Mouse (Mus musculus) cerebellum, adult 8-10 months (tissue): Measurements from ENCODE around the gene Khdrbs1.
"Not testable (repeated sequence)": the region's sequence is repeated elsewhere in the genome, so short reads cannot be mapped to it uniquely, and the experiment has no call there.

ENCODE experiments used
- DNase-seq: peaks from one replicate; pipeline ENCODE4 v3.0.0; 2022

The Khdrbs1 gene

DNA sequence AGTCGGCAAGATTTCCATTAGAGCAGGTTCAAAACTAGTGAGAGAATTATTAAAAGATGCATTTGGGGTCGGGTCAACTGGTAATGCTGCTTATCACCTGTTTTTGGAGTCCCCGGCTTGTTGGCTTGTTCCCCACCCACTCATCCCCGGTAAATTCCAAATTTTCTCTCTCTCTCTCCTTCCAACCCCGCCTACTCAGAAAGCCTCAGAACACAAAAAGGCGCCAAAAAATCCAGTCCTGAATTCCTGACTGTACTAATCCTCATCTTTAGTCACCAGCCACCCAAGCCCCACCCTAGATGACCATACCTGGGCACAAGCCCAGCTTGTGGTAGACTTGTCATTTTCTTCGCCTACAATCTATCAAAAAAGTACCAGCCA is 897 bp upstream of the Khdrbs1 start:
- DNase-seq, result no peak

DNA sequence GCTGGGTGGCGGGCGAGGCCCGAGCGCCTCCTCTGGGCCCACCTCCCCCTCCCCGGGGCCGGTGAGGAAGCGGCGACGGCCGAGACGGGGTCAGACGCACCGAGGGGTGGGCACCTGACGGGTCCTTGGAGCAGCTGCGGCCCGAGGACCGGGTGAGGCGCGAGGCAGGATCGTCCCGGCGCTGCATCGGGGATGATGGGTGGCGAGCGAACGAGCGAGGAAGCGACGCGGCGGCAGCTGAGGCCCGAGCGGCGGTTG is 200 bp downstream of the Khdrbs1 start:
- no peak for DNase-seq

DNA sequence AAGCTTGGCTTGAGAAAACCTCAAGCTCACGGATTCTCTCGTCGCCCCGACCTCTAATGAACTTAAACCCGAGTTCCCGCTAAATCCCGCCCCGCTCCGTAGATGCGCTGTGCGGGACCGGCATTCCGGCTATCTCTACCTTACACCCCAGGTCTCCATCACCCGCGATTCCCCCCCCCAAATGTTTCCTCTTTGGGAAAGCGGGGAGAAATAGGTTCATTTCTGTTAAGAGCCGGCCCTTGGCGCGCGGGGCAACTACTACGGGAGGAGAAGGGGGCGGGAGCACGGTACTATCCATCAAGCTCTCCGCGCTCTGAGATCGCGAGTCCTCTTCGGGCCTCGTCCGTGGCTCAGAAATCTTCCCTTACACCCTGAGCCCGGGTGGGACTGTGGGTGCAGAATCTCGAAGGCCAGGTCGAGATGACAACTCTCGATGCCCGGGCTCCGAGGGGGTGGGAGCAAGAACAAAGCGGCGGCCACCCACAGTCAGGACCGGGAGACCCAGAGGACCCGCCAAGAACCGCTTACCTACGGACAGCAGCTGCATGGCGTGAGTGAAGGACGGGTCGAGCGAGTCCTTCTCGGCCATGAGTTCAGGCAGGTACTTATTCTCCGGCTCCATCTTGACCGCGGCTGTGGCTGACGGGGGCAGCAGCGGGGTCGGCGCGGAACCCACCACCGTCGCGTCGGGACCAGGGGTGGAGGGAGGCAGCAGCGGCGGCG is 691 bp downstream of the Khdrbs1 start:
- no peak for DNase-seq

DNA sequence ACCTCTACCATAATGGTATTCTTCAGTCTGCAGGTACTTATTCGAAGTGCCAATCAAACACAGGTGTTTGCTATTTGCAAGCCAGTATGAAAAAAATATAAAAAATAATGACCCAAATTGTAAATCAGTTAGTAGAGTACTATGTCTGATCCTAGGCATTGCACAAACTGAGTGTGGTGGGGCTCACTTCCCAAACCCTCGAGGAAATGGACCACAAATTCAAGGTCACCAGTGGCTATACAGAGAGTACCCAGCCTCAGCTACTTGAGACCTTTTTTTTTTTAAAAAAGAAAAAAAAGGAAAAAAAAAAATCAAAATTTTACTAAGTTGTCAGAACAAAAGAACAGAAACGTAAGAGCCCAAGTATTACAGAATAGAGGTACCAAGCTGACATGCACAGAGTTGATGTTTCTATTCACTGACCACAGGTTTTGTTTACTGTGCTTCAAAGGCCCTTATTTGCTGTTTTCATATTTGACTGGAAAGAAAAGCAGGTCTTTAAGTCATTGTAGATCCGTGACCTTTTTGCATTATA is 2.9 kb downstream of the Khdrbs1 start:
- no peak for DNase-seq

DNA sequence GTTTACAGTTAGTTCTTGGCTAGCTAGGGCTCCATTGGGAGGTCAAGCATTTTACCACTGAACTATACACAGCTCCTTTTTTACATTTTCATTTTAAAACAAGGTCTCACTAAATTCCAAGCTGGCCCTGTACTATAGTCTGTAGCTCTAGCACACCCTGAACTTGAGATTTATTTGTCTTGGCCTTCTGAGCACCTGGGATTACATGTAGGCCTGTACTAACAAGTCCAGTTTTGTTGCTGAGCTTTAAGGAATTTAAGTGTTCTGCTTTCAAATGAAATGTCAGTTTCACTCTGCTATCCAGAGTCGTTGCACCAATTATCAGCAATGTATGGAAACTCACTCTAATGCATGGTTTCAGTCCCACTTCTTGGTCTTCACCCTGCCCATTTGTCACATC is 5.9 kb downstream of the Khdrbs1 start:
- DNase-seq, result no peak

DNA sequence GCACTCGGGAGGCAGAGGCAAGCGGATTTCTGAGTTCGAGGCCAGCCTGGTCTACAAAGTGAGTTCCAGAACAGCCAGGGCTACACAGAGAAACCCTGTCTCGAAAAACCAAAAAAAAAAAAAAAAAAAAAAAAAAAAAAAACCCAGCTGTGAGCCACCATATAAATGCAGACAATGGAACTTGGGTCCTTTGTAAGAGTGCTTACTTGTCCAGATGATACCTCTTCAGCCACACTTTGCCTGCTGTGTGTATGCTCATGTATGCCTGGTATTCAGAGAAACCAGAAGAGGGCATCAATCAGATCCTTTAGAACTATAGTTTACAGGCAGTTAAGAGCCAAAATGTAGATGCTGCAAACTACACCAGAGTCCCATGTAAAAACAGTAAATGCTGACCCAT is 6.6 kb downstream of the Khdrbs1 start:
- not testable (repeated sequence) for DNase-seq

DNA sequence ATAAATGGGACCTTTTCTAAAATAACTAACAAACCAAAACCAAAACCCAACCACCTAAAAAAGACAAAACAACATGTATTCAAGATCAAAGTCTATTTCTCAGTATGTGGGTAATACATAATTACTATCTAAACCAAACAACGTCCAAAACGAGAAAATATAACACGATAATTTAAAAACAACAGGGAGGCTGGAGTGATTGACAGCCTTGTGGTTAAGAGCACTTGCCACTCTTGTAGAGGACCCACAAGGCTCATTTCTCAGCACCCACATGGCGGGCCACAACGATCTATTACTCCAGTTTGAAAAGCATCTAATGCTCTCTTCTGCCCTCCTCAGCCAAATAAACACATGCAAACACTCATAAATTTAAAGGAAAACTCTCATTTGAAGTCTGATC is 10.7 kb downstream of the Khdrbs1 start:
- no peak for DNase-seq

DNA sequence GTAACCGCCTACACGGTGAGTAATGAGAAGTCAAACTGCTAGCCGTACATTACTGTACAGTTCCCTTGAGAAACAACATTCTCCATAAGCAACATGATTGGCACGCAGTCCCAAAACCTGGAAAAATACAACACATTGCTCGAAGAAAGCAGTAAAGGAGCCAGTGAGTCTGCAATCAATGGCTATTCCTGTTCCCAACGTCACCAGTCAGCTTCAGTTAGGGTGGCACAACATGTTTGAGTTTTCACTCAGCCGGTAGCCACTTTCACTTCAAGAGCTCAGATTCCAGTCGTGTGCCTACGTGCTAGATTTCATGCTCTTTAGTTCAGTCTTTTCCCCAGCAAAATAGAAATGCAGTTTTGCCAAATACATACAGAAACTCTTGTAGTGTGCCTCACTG is 25.8 kb downstream of the Khdrbs1 start:
- no peak for DNase-seq

DNA sequence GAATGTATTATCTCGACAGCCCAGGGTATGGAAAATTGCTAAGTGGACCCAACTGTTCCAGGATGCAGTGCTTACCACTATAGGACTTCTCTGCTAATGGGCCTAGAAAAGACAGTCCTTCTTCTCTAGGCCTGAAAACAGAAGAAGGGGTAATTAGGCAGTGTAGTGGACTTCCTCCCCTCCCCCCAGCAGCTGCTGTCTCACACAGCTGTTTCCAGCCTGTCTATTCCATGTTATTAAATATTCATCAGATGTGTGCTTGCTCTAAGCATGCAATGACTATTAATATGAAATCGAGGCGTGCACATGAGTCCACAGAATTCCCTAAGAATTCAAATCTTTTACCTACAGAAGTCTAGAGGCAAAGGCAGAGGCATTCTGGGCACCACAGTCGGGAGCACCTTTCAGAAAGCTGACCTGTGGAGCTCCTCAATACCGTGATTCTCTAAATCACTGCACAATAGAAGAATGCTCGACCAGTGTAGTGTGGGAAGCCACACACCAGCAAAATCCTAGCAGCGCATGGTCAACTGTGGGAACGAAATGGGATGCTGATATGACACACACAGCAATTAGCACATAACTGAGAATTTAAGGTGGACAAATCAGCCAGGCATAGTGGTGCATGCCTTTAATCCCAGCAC is 32.5 kb downstream of the Khdrbs1 start:
- DNase-seq, result no peak

DNA sequence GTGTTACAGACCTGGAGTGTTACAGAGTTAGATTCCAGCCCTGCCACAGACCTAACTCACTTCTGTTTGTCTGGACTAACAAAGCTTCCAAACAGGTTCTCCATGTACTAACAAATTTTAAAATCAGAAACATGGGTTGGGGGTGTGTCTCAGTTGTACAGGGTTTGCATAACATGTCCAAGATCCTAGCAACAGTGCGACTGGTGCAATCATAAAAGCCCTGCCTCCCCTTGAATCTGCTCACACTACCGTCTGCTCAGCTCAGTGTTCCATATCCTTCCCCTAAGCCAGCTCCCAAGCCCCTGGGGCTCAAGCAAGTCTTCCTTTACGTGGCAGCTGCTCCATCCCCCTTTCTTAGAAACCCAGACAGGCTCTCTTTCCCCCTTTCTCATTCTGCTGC is 35.4 kb downstream of the Khdrbs1 start:
- no peak for DNase-seq

DNA sequence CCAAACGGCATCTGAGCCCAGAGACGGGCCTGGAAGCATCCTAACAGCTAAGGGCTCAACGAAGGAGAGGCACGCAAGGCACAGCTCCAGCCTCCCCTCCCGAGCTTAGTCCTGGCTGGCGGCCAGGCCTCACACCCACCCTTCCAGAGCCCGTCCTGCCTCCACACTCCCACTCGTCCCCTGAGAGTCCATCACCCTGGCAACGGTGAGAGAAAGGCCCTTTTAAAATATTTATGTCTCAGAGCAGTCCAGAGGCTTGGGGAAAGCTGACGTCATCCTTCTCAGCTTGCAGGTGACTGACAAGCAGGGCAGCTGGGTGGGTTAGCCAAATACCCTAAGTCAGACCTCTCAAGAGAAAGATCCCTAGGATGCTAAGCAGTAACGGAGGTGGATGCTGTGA is 39.6 kb downstream of the Khdrbs1 start:
- DNase-seq, result no peak

DNA sequence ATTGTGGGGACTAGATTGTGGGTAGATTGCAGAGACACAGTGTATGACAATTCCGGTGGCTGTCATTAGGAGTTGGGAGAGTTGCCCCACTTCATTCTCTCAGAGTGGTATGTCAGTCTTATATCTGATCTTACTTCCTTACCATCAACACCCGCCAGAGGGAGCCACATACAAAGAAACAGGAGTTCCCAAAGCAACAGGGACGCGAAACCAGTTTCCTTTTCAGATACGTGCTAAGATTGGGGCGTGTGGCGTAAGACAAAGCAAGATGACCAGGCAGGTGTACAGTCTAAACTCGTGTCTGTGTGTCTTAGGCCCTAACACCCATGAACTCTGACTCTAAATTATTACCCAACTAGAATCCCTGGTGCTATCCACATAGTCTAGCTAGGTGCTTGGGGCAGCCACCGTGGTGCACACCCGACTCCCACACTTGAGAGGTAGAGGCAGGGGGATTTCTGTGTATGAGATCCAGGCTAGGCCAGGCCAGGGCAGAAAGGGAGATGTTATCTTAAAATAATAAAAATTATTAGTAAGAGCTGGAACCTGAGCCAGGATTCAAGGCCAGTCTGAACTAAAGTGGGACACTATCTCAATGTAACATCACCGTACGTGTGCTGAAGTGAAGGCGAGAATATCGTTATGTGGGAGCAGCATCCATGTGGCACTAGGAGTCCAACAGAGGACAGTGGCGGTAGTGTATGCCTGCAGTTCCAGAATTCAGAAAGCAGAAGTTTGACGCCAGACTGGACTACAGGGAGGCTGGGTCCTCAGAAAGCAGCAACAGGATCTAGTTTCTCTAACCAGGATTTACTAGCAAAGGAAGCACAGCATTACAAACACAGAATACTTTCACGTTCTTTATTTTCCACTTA is 40.4 kb downstream of the Khdrbs1 start:
- peak; percentile 80 for DNase-seq

DNA sequence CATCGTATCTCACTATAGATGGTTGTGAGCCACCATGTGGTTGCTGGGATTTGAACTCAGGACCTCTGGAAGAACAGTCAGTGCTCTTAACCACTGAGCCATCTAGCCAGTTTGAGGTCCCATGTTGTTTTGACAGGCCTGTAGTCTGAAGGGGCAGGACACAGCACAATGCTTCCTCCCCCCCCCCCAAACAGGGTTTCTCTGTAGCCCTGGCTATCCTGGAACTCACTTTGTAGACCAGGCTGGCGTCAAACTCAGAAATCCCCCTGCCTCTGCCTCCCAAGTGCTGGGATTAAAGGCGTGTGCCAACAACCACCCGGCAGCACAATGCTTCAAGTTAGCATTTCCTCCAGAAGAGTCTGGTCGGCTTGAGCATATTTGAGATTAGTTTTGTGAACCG is 41.4 kb downstream of the Khdrbs1 start:
- DNase-seq, result not testable (repeated sequence)

DNA sequence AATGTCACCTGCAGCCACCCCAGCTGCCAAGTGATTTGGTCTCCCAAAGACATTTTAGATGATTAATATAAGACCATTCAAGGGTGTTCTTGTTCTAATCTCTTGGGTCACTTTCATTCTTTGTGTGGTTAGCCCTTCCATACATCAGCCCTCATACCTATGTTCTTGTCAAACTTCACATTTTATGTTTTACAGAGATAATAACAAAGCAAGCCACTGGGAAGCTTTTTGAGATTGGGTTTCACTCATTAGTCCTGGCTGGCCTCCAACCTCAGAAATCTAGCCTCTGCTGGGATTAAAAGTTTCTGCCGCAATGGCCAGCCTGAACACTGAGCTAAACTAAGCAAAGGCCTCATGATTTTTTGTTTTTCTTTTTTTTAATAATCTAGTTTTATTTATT is 41.9 kb downstream of the Khdrbs1 start:
- no peak for DNase-seq

DNA sequence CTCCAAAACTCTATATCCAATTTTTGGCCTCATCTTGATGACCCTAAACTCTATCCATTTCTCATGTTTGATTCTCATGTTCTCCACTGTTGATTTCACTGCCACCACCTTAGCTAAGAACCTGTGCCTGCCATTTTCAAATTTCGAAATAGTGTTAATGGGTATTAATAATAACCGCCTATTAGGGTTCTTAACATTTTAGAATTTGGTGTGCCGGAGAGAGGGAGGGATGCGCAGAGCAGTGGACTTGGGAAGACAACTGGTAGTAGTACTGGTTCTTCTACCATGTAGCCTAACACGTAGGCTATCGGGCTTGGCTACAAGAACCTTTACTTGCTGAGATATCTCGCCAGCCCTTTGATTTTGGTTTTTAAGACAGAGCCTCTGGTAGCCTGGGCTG is 44.9 kb downstream of the Khdrbs1 start:
- DNase-seq, result no peak

DNA sequence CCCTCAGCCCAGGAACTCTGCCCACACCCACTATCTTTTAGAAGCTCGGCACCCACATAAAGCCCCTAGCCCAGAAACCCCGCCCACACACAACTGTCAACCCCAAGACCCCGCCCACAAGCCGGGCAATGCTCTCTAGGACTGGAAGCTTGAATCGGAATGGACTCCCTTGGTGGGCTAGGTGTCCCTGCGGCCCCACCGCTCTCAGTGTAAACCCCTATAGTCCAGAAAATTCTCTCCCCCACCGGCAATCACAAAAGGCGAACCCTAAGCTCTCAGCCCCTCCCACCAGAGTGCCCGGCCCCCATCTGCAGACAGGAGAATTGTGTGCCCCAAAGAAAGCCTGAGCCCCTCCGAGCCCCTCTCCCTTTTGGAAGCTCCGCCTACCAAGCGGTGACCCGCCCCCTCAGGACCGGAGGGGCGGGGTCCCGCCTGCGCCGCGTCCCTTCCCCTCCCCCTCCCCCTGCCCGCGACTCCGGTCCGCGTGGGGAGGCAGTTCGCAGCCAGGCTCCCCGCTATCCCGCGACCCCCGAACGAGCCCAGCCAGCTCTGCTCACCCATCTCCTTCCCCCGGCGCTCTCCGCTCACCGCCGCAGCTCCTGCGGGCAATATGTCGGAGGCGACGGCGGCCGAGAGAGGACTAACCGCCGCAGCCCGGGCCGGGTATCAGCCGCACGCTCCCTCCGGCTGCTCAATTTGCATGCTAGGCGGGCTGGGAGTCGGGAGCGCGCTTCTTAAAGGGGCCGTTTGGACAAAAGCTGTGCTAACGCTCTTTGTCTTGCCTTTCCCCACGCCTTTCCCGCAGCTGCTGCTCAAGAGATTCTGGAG is 45.7 kb downstream of the Khdrbs1 start, which contains the start of gene Tmem39b:
Gene Tmem39b (minus strand): TSS at position 681 of the 828 bp plus-strand sequence.
- DNase-seq, result peak; percentile 89

DNA sequence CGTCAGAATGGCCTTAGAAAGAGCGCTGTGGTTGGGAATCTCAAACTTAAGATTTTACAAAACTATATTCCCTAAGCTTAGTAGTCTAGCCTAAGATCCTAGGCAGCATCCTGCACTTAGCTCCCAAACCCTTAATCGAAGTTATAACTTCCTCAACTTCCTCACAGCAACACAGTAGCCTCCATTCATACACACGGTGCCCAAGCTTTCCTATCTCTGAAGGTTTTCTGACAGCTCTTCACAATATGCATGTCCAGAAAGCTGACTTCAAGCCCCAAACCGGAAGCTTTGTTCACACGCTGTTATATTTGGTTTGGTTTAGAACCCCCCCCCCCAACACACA is 46.3 kb downstream of the Khdrbs1 start:
- DNase-seq, result no peak

DNA sequence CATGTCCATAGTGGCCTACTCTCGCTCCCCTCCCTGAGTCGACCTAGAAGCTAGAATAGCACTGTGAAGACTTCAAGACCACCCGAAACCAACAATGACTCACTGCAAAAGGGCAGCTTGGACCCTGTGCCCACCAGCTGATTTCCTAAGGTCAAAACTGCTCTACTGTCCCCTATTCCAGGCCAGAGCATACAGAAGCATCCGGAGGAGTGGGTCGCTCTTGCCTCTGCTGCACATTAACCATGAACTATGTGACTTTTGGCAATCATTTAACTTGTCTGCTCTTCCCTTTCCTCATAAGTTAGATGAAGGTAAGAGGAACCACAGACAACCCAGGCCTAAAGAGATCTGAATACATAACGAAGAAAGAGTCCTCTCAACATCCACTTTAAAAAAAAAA is 57.6 kb downstream of the Khdrbs1 start:
- no peak for DNase-seq

DNA sequence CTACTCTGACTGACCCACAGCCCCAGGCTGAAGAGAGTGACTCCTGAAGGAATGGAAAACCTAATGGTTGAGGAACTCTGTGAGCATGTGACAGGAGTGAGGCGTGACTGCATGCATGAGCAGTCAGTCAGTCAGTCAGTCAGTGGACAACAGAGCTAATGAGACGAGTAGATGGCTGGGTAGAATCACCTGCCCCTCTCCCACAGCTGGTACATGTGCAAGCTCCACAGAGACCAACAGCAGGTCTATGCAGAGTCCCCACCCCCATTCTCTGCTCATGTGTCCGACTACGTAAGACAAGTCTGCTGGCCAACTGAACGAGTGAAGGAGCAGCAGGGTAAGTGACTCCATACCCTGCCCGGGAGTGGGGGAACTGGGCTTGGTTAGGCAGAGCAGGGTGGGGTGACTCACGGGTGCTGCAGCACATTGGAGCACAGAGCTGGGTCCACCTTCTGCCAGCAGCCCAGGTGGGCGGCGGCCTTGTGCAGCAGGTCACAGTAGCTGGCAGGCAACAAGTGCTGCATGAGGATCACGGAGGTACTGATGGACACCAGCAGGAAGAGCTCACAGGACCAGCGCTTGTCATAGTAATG is 58.1 kb downstream of the Khdrbs1 start:
- DNase-seq, result no peak

DNA sequence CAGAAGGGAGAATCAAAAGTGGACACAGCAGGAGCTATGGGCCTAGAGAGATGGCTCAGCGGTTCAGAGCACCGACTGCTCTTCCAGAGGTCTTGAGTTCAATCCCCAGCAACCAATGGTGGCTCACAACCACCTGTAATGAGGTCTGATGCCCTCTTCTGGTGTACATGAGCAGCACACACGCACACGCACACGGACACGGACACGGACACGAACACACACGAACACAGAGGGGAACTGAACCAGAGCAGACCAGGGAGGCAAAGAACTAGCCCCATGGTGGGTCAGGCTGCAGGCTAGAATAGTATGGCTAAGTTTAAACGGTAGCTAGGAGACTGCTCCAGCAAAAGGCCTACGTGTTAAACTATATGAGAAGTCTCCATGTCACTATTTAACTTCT is 60.3 kb downstream of the Khdrbs1 start:
- no peak for DNase-seq

DNA sequence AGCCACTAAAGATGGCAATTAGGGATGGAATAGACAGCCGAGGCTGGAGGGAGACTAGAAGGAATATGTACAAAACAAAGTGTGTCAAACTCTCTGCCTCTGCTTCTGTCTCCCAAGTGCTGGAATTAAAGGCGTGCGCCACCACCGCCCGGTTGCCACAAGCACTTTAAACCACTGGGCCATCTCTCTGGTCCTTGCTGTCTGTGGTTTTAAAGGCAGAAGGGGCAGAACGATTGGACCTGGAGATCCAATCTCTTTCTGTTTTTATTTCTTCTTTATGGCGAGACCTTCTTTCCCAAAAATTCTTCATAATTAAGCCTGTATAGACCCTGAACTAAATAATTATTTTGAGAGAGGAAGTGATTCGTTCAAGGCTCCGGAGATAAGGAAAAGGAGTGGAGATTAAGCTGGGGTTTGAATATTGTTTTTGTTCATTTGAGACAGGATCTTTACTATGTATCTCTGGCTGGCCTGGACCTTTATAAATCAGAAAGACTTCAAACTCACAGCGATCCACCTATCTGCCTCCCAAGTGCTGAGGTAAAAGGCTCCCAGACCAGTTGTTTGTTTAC is 69.1 kb downstream of the Khdrbs1 start:
- no peak for DNase-seq
